Mouse (Mus musculus): Measurements from ENCODE around the gene Cbx7. TPM values are rescaled to one million over a fixed set of nuclear protein-coding genes. Genes with fewer than 3 reads are reported as not detected.

The Cbx7 gene
- total and polyA plus RNA-seq, 2 experiments = 4.0 to 10.1 TPM

- no peaks in the 10 kb centered on the region for H3K36me3 ChIP-seq (ENCODE audit: control insufficient read depth, insufficient read depth, low read length)
- no peak overlapping the region for H3K4me3 ChIP-seq (ENCODE audit: insufficient read depth, low read depth, low read length)
- no peaks in the 10 kb centered on the region for H3K4me1 ChIP-seq (ENCODE audit: control insufficient read depth, insufficient read depth, low read length)
- 88% methylated on average over 18 of the region's 18 CpGs for WGBS
- no peak overlapping the region for H3K27ac ChIP-seq (replicated peaks; ENCODE audit: insufficient read depth, low read depth, low read length)
- no peak for DNase-seq (ENCODE audit: extremely low read depth, low read depth, low spot score)
- H3K27me3 ChIP-seq (ENCODE audit: control insufficient read depth, insufficient read depth, low read length) = no peaks in the 10 kb centered on the region
- no peaks in the 10 kb centered on the region for H3K79me2 ChIP-seq (ENCODE audit: control insufficient read depth, insufficient read depth, low read length)
- no peak for TF ChIP-seq POLR2A (IDR thresholded peaks at IDR 0.05; ENCODE audit: extremely low read depth, insufficient read depth, low read length)
- no peak for TF ChIP-seq CTCF (IDR thresholded peaks at IDR 0.05; ENCODE audit: low read depth, low read length)
- H3K9ac ChIP-seq (ENCODE audit: low read depth, low read length) = no peak overlapping the region
These were observed 95.5 kb downstream of the Cbx7 start for GRCm38 (mm10) chr15:79875261-79875995.

GRCm38 (mm10) chr15:79873995-79874394, 96.9 kb downstream of the Cbx7 start:
- Histone ChIP-seq H3K4me3 (ENCODE audit: insufficient read depth, low read depth, low read length) (no peak overlapping the region), H3K79me2 (ENCODE audit: control insufficient read depth, insufficient read depth, low read length) (no peaks in the 10 kb centered on the region), H3K36me3 (ENCODE audit: control insufficient read depth, insufficient read depth, low read length) (no peaks in the 10 kb centered on the region), H3K27me3 (ENCODE audit: control insufficient read depth, insufficient read depth, low read length) (no peaks in the 10 kb centered on the region), H3K27ac (replicated peaks; ENCODE audit: insufficient read depth, low read depth, low read length) (no peak overlapping the region), H3K9ac (ENCODE audit: low read depth, low read length) (no peak overlapping the region), H3K4me1 (ENCODE audit: control insufficient read depth, insufficient read depth, low read length) (no peaks in the 10 kb centered on the region)
- DNase-seq (ENCODE audit: extremely low read depth, low read depth, low spot score) = no peak
- 62% methylated on average over 2 of the region's 2 CpGs for WGBS
- TF ChIP-seq POLR2A (IDR thresholded peaks at IDR 0.05; ENCODE audit: extremely low read depth, insufficient read depth, low read length) (no peak), CTCF (IDR thresholded peaks at IDR 0.05; ENCODE audit: low read depth, low read length) (no peak)

GRCm38 (mm10) chr15:79873545-79873944, 97.4 kb downstream of the Cbx7 start:
- 94% methylated on average over 8 of the region's 8 CpGs for WGBS
- Histone ChIP-seq H3K36me3 (ENCODE audit: control insufficient read depth, insufficient read depth, low read length) (no peaks in the 10 kb centered on the region), H3K4me1 (ENCODE audit: control insufficient read depth, insufficient read depth, low read length) (no peaks in the 10 kb centered on the region), H3K4me3 (ENCODE audit: insufficient read depth, low read depth, low read length) (no peak overlapping the region), H3K79me2 (ENCODE audit: control insufficient read depth, insufficient read depth, low read length) (no peaks in the 10 kb centered on the region), H3K9ac (ENCODE audit: low read depth, low read length) (no peak overlapping the region), H3K27ac (replicated peaks; ENCODE audit: insufficient read depth, low read depth, low read length) (no peak overlapping the region), H3K27me3 (ENCODE audit: control insufficient read depth, insufficient read depth, low read length) (no peaks in the 10 kb centered on the region)
- no peak for TF ChIP-seq CTCF (IDR thresholded peaks at IDR 0.05; ENCODE audit: low read depth, low read length)
- TF ChIP-seq POLR2A (IDR thresholded peaks at IDR 0.05; ENCODE audit: extremely low read depth, insufficient read depth, low read length) = no peak
- DNase-seq (ENCODE audit: extremely low read depth, low read depth, low spot score) = no peak

GRCm38 (mm10) chr15:79867260-79868002, 103.5 kb downstream of the Cbx7 start:
- H3K4me1 ChIP-seq (ENCODE audit: control insufficient read depth, insufficient read depth, low read length) = no peaks in the 10 kb centered on the region
- no peak overlapping the region for H3K4me3 ChIP-seq (ENCODE audit: insufficient read depth, low read depth, low read length)
- no peak for DNase-seq (ENCODE audit: extremely low read depth, low read depth, low spot score)
- H3K27me3 ChIP-seq (ENCODE audit: control insufficient read depth, insufficient read depth, low read length) = no peaks in the 10 kb centered on the region
- no peaks in the 10 kb centered on the region for H3K36me3 ChIP-seq (ENCODE audit: control insufficient read depth, insufficient read depth, low read length)
- no peak overlapping the region for H3K27ac ChIP-seq (replicated peaks; ENCODE audit: insufficient read depth, low read depth, low read length)
- TF ChIP-seq POLR2A (IDR thresholded peaks at IDR 0.05; ENCODE audit: extremely low read depth, insufficient read depth, low read length) = no peak
- TF ChIP-seq CTCF (IDR thresholded peaks at IDR 0.05; ENCODE audit: low read depth, low read length) = no peak
- WGBS = 81% methylated on average over 3 of the region's 3 CpGs
- no peaks in the 10 kb centered on the region for H3K79me2 ChIP-seq (ENCODE audit: control insufficient read depth, insufficient read depth, low read length)
- no peak overlapping the region for H3K9ac ChIP-seq (ENCODE audit: low read depth, low read length)

Other genes with a start within 250 kb of the Cbx7 start
- gene Sun2, start 228.6 kb downstream of the Cbx7 start, total RNA-seq (2014; rRNA removed) = 33.9 and 45.8 TPM in 2 replicates
- gene Sun2, start 228.6 kb downstream of the Cbx7 start, polyA plus RNA-seq (2012; rRNA removed) = 29.7 and 33.4 TPM in 2 replicates
- 4.5 and 6.2 TPM in 2 replicates for gene Dnal4, start 193.3 kb downstream of the Cbx7 start, total RNA-seq (2014; rRNA removed)
- 14.2 and 14.9 TPM in 2 replicates for gene Dnal4, start 193.3 kb downstream of the Cbx7 start, polyA plus RNA-seq (2012; rRNA removed)
- 0.09 and 0.20 TPM in 2 replicates for gene Nptxr, start 166.4 kb downstream of the Cbx7 start, total RNA-seq (2014; rRNA removed)
- 0.11 and 0.19 TPM in 2 replicates for gene Nptxr, start 166.4 kb downstream of the Cbx7 start, polyA plus RNA-seq (2012; rRNA removed)
- not detected in 2 replicates for gene Npcd, start 136.9 kb downstream of the Cbx7 start, total RNA-seq (2014; rRNA removed)
- 0.26 TPM in 1 of 2 replicates, not detected in the other for gene Npcd, start 136.9 kb downstream of the Cbx7 start, polyA plus RNA-seq (2012; rRNA removed)
- 1.2 and 1.8 TPM in 2 replicates for gene Cbx6, start 136.4 kb downstream of the Cbx7 start, total RNA-seq (2014; rRNA removed)
- 2.9 and 3.7 TPM in 2 replicates for gene Cbx6, start 136.4 kb downstream of the Cbx7 start, polyA plus RNA-seq (2012; rRNA removed)
- gene Apobec3, start 79.5 kb downstream of the Cbx7 start, total RNA-seq (2014; rRNA removed) = 2.6 and 3.6 TPM in 2 replicates
- gene Apobec3, start 79.5 kb downstream of the Cbx7 start, polyA plus RNA-seq (2012; rRNA removed) = 1.5 and 2.4 TPM in 2 replicates
- 0.65 and 1.6 TPM in 2 replicates for gene Pdgfb, start 43.9 kb upstream of the Cbx7 start, total RNA-seq (2014; rRNA removed)
- 1.0 and 1.2 TPM in 2 replicates for gene Pdgfb, start 43.9 kb upstream of the Cbx7 start, polyA plus RNA-seq (2012; rRNA removed)
- 0.28 and 0.47 TPM in 2 replicates for gene Syngr1, start 120.2 kb upstream of the Cbx7 start, total RNA-seq (2014; rRNA removed)
- 1.2 and 1.6 TPM in 2 replicates for gene Syngr1, start 120.2 kb upstream of the Cbx7 start, polyA plus RNA-seq (2012; rRNA removed)
- 399 and 467 TPM in 2 replicates for gene Rpl3, start 120.7 kb upstream of the Cbx7 start, total RNA-seq (2014; rRNA removed)
- gene Rpl3, start 120.7 kb upstream of the Cbx7 start, polyA plus RNA-seq (2012; rRNA removed) = 304 and 375 TPM in 2 replicates
- 4.1 and 4.3 TPM in 2 replicates for gene Tab1, start 162.0 kb upstream of the Cbx7 start, total RNA-seq (2014; rRNA removed)
- gene Tab1, start 162.0 kb upstream of the Cbx7 start, polyA plus RNA-seq (2012; rRNA removed) = 5.0 and 5.1 TPM in 2 replicates
- 0.09 and 0.13 TPM in 2 replicates for gene Mgat3, start 202.6 kb upstream of the Cbx7 start, total RNA-seq (2014; rRNA removed)
- 0.14 and 0.16 TPM in 2 replicates for gene Mgat3, start 202.6 kb upstream of the Cbx7 start, polyA plus RNA-seq (2012; rRNA removed)